Mouse (Mus musculus): Measurements from ENCODE around the gene Zfp319.
"Not testable (repeated sequence)": the region's sequence is repeated elsewhere in the genome, so short reads cannot be mapped to it uniquely, and the experiment has no call there.

The Zfp319 gene

DNA sequence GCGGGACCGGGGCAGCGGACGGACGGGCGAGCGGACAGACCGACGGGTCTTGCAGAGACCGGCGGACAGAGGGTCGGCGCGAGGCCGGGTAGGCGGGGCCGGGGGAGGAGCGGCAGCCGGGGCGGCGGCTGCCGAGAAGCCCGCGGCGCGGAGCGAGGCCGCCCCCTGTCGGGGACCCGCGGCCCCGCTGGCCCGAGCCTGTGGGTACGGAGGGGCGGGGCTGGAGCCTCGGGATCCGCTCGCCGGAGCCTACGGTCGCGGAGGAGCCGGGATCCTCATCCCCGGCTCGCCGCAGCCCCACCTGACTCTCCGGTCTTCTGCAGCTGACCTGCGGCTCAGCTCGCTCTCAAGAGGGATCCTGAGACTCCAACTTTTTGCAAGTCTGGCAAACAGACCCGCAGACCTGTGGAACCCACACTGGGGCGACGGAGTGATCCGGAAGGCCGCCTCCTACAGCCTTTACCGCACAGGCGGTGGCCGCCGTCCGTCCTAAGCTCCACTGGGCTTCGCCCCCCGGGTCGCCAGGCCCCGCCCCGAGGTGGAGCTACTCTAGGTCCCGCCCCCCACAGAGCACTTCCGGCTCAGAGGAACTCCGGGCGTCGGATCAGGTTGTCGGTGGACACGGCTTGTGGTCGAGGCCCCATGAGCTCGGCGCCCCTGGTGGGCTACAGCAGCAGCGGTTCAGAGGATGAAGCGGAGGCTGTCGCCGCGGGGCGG, at the start of gene Zfp319, which contains the start of gene Usb1:
Gene Zfp319 (minus strand): TSS at position 231 of the 717 bp plus-strand sequence.
Gene Usb1 (plus strand): TSS at position 565 of the 717 bp plus-strand sequence.
- DNase-seq, result peak; percentile 96

DNA sequence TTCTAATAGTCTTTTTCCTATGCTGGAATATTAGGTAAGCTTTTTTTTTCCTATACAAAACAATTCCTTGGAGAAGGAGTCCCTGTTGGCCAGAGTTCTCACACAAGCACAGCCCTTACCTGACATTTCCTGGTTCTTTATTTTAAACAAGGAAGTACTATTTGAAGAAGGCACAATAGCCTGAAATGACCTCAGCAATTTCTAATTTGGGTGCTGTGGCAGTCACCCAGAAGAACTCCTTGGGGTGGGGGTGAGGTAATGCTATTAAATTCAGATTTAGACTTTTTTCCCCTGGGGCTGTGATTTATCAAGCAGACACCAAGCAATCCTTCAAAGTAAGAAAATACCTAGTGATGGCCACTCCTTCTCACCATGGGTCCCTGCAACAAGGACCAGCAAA, 49.2 kb upstream of the Zfp319 start:
- no peak for DNase-seq

DNA sequence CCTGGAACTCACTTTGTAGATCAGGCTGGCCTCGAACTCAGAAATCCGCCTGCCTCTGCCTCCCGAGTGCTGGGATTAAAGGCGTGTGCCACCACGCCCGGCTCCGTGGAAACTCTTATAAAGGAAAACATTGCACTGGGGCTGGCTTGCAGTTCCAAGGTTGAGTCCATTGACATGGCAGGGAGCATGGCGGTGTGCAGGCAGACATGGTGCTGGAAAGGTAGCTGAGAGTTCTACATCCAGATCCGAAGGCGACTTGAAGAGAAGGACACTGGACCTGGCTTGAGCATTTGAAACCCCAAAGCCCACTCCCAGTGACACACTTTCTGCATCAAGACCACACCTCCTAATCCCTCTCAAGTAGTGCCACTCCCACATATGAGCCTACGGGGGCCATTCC, 47.2 kb upstream of the Zfp319 start:
- DNase-seq, result not testable (repeated sequence)

DNA sequence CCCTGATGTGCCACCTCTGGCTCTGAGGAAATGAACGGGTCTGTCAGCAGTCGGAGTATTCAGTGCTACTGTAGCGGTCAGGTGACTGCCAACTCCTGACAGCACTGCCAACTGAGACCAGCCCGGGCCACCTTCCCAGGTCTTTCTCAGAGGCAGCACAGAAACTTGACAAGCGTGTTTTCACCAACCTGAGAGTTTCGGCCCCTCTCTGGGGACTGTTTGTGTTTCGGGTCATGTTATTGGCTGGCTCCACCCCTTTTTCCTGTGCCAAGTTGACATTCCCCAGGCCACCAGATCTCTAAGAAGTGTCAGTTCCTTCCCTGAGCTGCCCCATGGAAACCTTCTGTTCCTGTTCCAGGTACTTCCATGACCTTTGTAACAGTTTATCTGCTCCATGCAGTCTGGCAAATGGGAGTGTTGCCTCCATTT, 46.1 kb upstream of the Zfp319 start:
- no peak for DNase-seq

DNA sequence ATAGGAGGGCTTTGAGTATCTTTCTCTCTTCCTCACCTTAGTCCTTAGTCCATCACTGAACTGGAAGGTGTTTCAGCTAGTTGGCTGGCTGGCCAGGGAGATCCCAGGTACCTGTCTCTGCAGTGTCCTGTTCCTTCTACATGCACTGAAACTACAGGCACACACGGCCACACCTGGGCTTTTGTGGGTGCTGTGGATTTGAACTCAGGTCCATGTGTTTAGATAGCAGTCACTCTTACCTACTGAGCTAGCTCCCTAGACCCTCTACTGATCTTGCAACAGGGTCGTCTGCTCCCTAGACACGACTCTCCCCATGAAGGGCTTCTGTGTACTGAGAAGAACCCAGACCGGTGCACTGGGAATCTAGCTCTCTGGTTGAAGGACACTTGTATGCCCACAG, 45.4 kb upstream of the Zfp319 start:
- no peak for DNase-seq

GRCm38 (mm10) chr8:95376309-95376999, 44.7 kb upstream of the Zfp319 start:
- DNase-seq, result no peak

GRCm38 (mm10) chr8:95375374-95375930, 43.7 kb upstream of the Zfp319 start:
- no peak for DNase-seq

DNA sequence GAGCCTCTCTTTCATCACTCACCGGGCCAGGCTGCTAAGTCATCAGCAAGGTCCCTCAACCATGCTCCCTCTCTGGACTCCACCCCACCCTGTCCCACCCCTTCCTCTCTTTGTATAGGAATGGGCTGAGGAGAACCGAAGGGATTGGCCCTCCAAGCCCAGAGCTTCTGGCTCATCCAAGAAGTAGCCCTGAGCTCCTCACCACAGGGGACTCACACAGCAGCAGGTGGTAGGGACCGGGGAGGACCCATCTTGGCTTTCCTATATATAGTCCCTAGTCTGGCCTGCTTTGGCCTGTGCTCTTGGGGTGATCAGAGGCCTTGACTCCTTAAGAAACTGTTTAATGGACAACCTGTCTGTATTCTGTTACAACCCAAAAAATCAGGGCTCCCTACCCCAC, 42.7 kb upstream of the Zfp319 start:
- DNase-seq, result no peak

DNA sequence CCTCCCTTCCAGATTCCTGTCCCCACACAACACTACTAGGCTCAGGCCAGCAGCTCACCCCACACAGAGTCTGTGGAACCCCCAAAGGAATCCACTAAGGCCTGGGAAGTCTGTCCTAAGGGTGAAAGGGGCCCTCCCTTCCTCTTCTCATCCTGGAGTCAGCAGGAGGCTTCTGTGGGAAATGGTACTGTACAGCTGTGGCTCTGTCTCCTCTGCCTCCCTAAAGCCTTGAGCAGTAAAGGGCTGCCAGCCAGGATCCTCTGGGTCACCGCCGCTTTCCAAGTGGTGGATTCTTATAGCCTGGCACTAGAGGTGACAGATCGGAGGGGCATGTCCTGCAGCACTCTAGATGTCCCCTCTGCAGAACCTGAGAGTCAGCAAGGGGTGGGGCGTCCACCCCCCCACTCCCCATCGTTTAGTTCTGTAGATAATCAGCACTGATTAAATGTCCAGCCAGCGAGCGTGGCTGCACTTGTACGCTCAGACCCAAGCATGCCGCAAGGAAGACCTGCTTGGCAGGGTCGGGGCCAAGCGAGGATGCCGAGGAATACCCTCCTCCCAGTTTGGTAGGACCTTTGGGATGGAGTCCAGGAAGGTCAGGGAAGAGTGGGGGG, 41.7 kb upstream of the Zfp319 start:
- no peak for DNase-seq

DNA sequence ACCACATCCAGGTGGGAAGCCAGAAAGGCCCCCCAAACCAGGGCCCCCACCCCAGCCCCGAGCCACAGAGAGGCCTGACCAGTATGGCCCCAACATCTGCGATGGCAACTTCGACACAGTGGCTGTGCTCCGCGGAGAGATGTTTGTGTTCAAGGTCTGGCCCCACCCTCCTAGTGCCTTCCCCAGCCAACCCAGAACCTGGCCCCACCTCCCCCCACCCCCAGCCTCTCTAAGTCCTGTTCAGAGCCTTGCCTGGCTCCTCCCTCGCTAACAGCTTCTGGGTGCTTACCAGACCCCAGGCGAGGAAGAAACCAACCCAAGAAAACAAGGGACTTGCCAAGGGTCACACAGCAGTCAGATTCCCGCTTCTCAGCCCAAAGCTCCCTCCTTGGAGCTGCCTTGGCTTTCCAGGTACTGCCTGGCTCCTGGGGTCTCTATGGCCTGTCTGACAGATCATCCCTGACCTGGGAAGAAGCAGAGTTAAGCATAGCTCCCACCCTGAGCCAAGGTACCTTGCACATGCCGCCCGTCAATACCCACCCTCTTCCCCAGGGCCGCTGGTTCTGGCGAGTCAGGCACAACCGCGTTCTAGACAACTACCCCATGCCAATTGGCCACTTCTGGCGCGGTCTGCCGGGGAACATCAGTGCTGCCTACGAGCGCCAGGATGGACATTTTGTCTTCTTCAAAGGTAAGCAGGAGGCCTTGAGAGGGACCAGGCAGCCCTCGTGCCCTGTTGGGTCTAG, 38.0 kb upstream of the Zfp319 start:
- peak; percentile 80 for DNase-seq

- no peak for DNase-seq
Observed at GRCm38 (mm10) chr8:95363849-95364248, 32.1 kb upstream of the Zfp319 start.

GRCm38 (mm10) chr8:95362272-95362671, 30.5 kb upstream of the Zfp319 start:
- DNase-seq, result no peak

DNA sequence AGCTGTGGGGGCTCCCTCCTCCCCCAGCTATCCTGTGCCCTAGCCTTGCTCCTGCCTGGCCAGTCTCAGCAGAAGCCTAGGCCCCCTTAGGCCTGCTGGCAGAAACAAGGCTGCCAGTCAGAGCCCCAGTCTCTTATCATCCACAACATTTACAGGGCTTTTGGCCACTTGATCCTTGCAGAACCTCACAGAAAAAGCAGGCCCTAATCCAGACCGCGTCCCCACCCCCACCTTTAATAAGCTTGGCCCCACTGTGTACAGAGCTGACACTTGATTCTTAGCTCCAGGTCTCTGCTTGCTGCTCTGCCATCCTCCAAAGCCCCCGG, 29.2 kb upstream of the Zfp319 start:
- no peak for DNase-seq

GRCm38 (mm10) chr8:95360181-95361015, 28.6 kb upstream of the Zfp319 start:
- DNase-seq, result no peak

GRCm38 (mm10) chr8:95358550-95359411, 27.0 kb upstream of the Zfp319 start:
- no peak for DNase-seq

DNA sequence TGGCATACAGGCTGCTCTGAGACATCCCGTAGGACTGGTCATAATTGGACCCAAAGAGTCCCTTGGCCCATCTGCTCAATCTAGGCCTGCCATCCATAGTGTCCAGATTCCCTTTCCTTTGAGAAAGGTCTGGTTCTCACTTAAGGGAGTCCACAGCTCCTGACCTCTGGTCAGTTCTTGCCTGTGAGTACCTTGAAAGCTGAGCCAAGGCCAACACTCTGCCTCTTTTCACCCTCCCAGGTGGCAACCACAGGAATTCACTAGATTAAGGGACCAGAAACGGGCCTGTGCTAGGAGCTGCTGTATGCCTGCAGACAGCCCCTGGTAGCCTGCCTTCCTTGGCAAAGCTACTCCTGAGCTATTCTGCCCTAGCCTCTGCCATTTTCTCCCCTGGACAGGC, 22.9 kb upstream of the Zfp319 start:
- DNase-seq, result no peak

GRCm38 (mm10) chr8:95352871-95353866, 21.4 kb upstream of the Zfp319 start:
- no peak for DNase-seq

DNA sequence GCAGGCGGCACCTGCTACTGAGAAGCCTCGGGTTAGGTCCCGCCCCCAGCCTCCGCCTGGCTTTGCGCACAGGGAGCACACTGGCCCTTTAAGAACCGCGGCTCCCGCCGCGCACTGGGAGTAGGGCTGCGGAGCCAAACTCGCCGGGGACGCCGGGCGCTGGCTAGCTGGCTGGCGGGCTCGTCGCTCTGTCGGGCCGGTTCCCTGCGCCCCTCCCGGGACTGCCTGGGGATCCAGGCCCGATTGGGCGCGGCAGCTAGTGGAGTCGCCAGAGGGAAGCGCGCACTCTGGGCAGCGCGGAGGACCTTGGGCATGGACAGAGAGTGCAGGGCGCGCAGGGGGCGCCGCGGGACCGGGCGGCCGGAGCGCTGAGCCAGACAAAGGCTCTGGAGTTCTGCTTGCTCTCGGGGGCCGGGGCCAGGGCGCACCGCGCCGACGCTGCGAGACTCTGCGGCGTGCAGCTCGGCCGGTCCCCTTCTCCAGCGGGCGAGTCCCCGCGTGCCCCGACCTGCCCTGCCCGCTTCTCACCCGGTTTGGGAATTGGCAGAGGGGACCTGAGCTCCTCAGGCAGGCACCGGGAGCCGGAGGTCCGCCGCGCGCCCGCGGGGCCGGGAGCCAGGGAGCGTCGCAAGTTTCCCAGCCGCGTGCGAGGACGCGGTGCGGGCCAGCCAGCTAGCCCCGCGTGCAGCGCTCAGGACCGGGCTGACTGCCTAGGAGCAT, 20.6 kb upstream of the Zfp319 start, which contains the start of gene Mmp15:
Gene Mmp15 (plus strand): TSS at position 118 of the 720 bp plus-strand sequence.
- peak; percentile 50 for DNase-seq

DNA sequence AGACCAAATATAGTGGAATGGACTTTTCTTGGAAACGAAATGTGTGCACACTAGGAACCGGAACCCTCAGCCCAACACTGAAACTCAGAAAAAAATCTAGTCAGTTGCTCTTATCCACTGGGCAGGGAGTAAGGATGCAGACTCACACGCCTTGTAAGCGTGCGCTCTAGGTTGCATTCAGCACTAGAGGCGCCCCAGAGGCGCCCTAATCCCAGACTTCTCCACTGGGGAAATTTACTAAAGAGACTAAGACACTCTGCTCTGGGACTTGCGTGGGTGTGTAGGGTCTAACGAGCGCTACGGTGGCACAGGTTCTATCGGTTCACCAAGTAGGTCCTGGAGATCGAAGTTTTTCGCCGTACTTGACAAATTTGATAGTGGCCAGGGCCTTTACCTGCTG, 19.7 kb upstream of the Zfp319 start:
- no peak for DNase-seq

Data from thymus, postnatal 14 days (tissue).